Mouse (Mus musculus): ENCODE results near the gene Rapgef2.

Rapgef2 gene

DNA sequence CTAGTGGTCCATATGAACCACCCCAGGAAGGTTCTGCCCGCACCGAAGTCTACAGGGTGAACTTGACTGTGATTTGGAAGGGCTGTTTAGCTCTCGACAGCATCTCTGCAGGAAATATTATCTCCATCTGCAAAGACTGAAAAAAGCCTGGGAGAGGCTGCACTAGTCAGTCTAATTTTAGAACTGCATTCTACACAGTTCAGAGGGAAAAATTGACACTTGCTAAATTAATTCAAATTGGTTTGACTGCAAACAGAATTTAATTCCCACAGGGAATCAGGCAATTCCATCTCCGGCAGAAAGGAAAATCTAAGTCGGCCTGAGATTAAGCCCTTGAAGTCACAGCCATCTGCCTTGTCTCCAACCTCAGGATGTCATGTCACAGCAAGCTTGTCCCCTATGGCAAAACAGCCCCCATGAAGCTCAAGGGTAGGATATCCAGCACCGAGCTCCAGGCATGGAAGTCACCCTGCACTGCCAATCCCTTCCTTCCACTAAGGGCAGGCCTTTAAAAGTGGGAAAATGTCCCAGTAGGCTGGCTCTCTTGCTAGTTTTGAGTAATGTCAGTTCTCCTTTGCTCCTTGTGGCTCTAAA is 262.5 kb downstream of the Rapgef2 start:
- DNase-seq (ENCODE audit: low spot score) = peak; percentile 19

DNA sequence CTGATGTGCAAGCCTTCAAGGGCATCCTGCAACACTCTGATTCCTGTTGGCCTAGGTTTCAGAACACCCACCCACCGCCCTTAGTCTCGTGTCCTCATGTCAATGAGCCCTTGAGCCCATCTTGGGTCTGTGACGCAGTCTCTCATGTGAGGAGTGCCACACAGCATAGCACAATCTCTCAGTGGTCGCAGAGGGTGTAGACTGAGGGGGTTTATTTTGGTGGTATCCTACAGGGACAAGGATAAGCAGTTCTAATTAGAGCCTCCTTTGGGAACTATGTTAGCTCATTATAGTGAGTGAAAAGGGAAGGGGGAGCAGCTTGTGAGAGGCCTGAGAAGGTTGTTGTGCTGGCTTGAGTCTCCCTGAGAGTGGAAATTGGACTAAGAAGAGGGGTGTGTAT is 263.6 kb downstream of the Rapgef2 start:
- DNase-seq (ENCODE audit: low spot score) = no peak

DNA sequence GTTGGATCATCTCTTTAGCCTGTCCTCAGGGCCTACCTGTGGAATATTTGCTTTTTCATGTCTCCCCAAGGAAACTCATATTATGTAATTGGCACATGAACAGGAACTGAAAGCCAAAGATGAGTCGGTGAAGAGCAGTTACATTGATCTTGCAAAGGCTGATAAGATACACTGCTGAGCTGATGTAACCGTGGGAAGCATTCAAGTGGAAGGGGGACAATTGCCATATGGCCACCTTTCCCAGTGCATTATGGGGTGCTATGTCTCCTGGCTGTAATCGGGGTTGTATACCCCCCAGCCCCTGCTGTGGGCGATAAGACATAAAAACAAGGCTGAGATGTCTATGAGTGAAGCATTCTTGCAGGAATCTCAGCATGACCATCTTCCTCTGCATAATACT is 268.9 kb downstream of the Rapgef2 start:
- DNase-seq (ENCODE audit: low spot score) = no peak

DNA sequence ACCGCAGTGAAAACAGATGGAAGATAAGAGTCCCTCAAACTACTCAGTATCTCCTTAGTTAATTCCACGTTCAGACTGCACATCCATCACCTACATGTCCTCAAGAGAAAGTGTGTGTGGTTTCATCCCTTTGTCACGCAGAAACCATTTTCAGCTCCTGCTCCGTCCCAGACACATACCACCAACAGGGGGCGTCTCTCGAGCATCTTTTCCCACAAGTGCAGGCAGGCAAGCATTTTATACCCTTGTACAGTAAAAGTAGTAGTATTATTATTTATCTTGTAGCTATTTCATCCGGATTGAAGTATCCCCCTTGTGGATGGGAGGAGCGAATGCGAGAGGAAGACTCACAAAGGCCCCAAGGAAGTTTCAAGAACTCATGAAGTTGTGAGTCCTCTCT is 269.5 kb downstream of the Rapgef2 start:
- no peak for DNase-seq (ENCODE audit: low spot score)

DNA sequence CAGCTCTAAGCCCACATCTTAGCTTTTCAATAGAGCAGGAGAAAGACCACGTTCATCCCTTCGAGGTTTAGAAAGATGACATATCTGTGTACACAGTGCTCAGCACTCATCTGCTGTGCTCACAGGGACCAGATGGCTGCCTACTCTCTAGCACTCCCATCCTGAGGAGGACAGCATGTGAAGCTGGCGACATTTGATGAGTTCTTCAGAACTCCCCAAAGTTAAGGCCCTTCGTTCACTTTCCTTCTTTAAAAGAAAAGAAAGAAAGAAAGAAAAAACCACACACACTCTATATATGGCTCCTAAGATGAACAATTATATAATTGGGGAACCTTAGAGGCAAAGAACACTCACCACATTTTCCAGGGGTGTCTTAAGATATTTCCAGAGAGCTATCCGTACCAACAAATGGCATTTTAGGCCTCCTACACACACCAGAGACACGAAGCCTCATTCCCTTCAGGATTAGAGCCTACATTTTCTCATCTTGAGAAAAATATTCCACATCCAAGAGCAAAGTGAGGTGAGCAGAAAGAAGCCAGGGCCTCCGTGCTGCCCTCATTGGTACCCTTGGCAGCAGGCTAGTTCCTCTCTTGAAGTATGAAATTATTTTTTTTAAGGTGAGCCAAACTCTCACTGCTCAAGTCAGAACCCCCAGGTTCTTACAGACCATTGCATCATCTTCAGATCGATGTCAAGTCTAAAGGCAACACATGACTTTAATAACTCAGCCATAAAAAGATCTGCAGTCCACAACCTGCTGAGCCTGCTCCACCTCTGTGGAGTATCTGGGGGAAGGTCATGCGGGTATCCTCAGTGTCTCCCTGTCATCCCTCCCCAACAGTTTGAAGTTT is 270.5 kb downstream of the Rapgef2 start:
- peak; percentile 62 for DNase-seq (ENCODE audit: low spot score)

Data from layer of hippocampus, adult 11-12 months (tissue).